Mouse (Mus musculus): ENCODE data around the gene Sidt1.

Gene Sidt1

GRCm38 (mm10) chr16:44243323-44243722 lies 89.7 kb downstream of the Sidt1 start:
- WGBS, result 73% methylated on average over 7 of the region's 7 CpGs

- 19% methylated on average over 1 of the region's 1 CpGs for WGBS
Measured at GRCm38 (mm10) chr16:44242633-44243032, 90.4 kb downstream of the Sidt1 start.

- WGBS, result 70% methylated on average over 8 of the region's 8 CpGs
Measured at GRCm38 (mm10) chr16:44240406-44240805, 92.6 kb downstream of the Sidt1 start.

GRCm38 (mm10) chr16:44238835-44239263 lies 94.1 kb downstream of the Sidt1 start:
- 37% methylated on average over 10 of the region's 10 CpGs for WGBS

GRCm38 (mm10) chr16:44237836-44238235 lies 95.2 kb downstream of the Sidt1 start:
- 35% methylated on average over 3 of the region's 3 CpGs for WGBS

GRCm38 (mm10) chr16:44233019-44233418 lies 100.0 kb downstream of the Sidt1 start:
- WGBS, result 94% methylated on average over 7 of the region's 7 CpGs

GRCm38 (mm10) chr16:44226706-44227291 lies 106.2 kb downstream of the Sidt1 start:
- WGBS, result 55% methylated on average over 13 of the region's 13 CpGs

GRCm38 (mm10) chr16:44221463-44221862 lies 111.5 kb downstream of the Sidt1 start:
- WGBS, result 56% methylated on average over 6 of the region's 6 CpGs

GRCm38 (mm10) chr16:44216417-44216816 lies 116.6 kb downstream of the Sidt1 start:
- WGBS, result 96% methylated on average over 7 of the region's 7 CpGs

- WGBS, result 87% methylated on average over 9 of the region's 9 CpGs
Measured at GRCm38 (mm10) chr16:44215513-44215912, 117.5 kb downstream of the Sidt1 start.

GRCm38 (mm10) chr16:44212703-44213102 lies 120.3 kb downstream of the Sidt1 start:
- 77% methylated on average over 7 of the region's 7 CpGs for WGBS

GRCm38 (mm10) chr16:44211054-44211414 lies 122.0 kb downstream of the Sidt1 start:
- 91% methylated on average over 1 of the region's 1 CpGs for WGBS

GRCm38 (mm10) chr16:44210156-44211053 lies 122.6 kb downstream of the Sidt1 start:
- 64% methylated on average over 10 of the region's 10 CpGs for WGBS

GRCm38 (mm10) chr16:44205973-44206372 lies 127.0 kb downstream of the Sidt1 start:
- 91% methylated on average over 8 of the region's 8 CpGs for WGBS

- WGBS, result 86% methylated on average over 6 of the region's 6 CpGs
Measured at GRCm38 (mm10) chr16:44204331-44204730, 128.7 kb downstream of the Sidt1 start.

- WGBS, result 85% methylated on average over 4 of the region's 4 CpGs
Measured at GRCm38 (mm10) chr16:44200146-44200545, 132.8 kb downstream of the Sidt1 start.

- 83% methylated on average over 14 of the region's 14 CpGs for WGBS
Measured at GRCm38 (mm10) chr16:44199066-44199703, 133.8 kb downstream of the Sidt1 start.

- WGBS, result 82% methylated on average over 2 of the region's 2 CpGs
Measured at GRCm38 (mm10) chr16:44190968-44191367, 142.0 kb downstream of the Sidt1 start.

Data from cerebral cortex, adult 2 months (tissue).